Mouse (Mus musculus): ENCODE results near the gene Inf2.

GRCm38 (mm10) chr12:112626455-112626854 is 37.9 kb downstream of the Inf2 start:
- TF ChIP-seq RAD21 (IDR thresholded peaks at IDR 0.05; ENCODE audit: low read depth, low read length) (no peak), ZNF384 (IDR thresholded peaks at IDR 0.05; ENCODE audit: low read depth, low read length) (no peak), MAX (IDR thresholded peaks at IDR 0.05; ENCODE audit: low read length) (no peak), POLR2A (IDR thresholded peaks at IDR 0.05; ENCODE audit: low read depth, low read length) (no peak), TCF12 (IDR thresholded peaks at IDR 0.05; ENCODE audit: low read depth, low read length) (no peak), ZC3H11A (IDR thresholded peaks at IDR 0.05; ENCODE audit: low read depth, low read length) (no peak), USF1 (IDR thresholded peaks at IDR 0.05; ENCODE audit: low read depth, low read length) (no peak), EP300 (IDR thresholded peaks at IDR 0.05; ENCODE audit: low read length) (no peak), USF2 (conservative IDR thresholded peaks at IDR 0.05; ENCODE audit: low read depth, low read length) (no peak), CTCF (conservative IDR thresholded peaks at IDR 0.05 in 1 of 2, IDR thresholded peaks at IDR 0.05 in 1 of 2; ENCODE audit: low read depth in 2 of 2, low read length in 2 of 2) (no peak), UBTF (IDR thresholded peaks at IDR 0.05; ENCODE audit: low read depth, low read length) (no peak)

Measured in CH12.LX (cell line).